Mouse (Mus musculus): Measurements from ENCODE around the gene Eno2.
A peak's percentile ranks its signal among the peaks of the same experiment; 100 is the strongest.
"Not testable (repeated sequence)": the region's sequence is repeated elsewhere in the genome, so short reads cannot be mapped to it uniquely, and the experiment has no call there.

The Eno2 gene

GRCm38 (mm10) chr6:124769101-124769765, at the start of gene Eno2:
TSS of gene Eno2 (minus strand) at chr6:124769673.
- peak; percentile 36 to 53 for DNase-seq

- DNase-seq: no peak
These were observed 48.5 kb upstream of the Eno2 start for GRCm38 (mm10) chr6:124817971-124818370.

- no peak for DNase-seq
These were observed 48.1 kb upstream of the Eno2 start for GRCm38 (mm10) chr6:124817563-124817962.

GRCm38 (mm10) chr6:124817125-124817524, 47.7 kb upstream of the Eno2 start:
- DNase-seq: no peak

GRCm38 (mm10) chr6:124816611-124817010, 47.1 kb upstream of the Eno2 start:
- DNase-seq: no peak

- no peak for DNase-seq
These were observed 45.6 kb upstream of the Eno2 start for GRCm38 (mm10) chr6:124814858-124815774.

GRCm38 (mm10) chr6:124814448-124814847, 45.0 kb upstream of the Eno2 start:
- no peak for DNase-seq

GRCm38 (mm10) chr6:124813933-124814332, 44.5 kb upstream of the Eno2 start, which contains the start of gene Tpi1:
TSS of gene Tpi1 (minus strand) at chr6:124814296.
- DNase-seq: peak; percentile 70 to 76

- DNase-seq: peak; percentile 56 to 70
These were observed 44.0 kb upstream of the Eno2 start for GRCm38 (mm10) chr6:124813496-124813895.

- no peak for DNase-seq
These were observed 43.4 kb upstream of the Eno2 start for GRCm38 (mm10) chr6:124812848-124813247.

- no peak for DNase-seq
These were observed 42.5 kb upstream of the Eno2 start for GRCm38 (mm10) chr6:124811701-124812560.

- no peak for DNase-seq
These were observed 41.9 kb upstream of the Eno2 start for GRCm38 (mm10) chr6:124811403-124811665.

- not testable (repeated sequence) for DNase-seq
These were observed 41.3 kb upstream of the Eno2 start for GRCm38 (mm10) chr6:124810566-124811402.

GRCm38 (mm10) chr6:124809775-124810538, 40.5 kb upstream of the Eno2 start:
- DNase-seq: no peak

GRCm38 (mm10) chr6:124809052-124809774, 39.7 kb upstream of the Eno2 start:
- peak; percentile 55 to 63 for DNase-seq

GRCm38 (mm10) chr6:124808358-124809012, 39.0 kb upstream of the Eno2 start, which contains the start of gene Spsb2:
TSS of gene Spsb2 (plus strand) at chr6:124808661.
- DNase-seq: peak in 1 of 2 experiments; percentile 33

- no peak for DNase-seq
These were observed 38.5 kb upstream of the Eno2 start for GRCm38 (mm10) chr6:124807986-124808357.

GRCm38 (mm10) chr6:124807366-124807765, 37.9 kb upstream of the Eno2 start:
- no peak for DNase-seq

- DNase-seq: no peak
These were observed 37.1 kb upstream of the Eno2 start for GRCm38 (mm10) chr6:124806446-124807140.
